ENCODE assay signal across 10 mouse cellular contexts in the genomic region with DNA sequence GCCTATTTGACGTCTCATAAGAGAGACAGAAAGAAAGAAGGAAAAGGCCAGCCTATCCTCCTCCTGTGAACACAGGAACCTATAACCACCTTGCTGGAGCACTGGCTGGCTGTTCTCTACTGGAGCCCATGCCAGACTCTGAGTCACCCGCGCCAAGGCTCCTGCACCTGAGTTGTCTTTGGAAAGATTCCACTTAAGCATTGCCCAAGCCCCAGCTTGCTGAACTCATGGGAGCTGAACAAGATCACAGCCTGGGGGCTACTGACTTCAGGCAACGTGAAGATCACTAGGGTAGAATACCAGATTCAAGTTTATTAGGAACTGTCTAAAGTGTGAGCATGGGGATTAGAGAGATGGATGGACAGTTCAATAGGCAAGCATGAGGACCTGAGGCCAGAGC.
DNase-seq lines count a peak whose midpoint lies in the region; ATAC-seq lines count a peak whose summit lies in the region.
"Had no signal": no experiment of that assay in that cellular context is flagged by ENCODE, and none has a peak within 500 bp of the region (broad histone marks: within the 10 kb centered on the region; RNA-seq: fewer than 3 reads in every experiment).

No protein-coding gene starts in this region.

- no peak for ATAC-seq in erythroid progenitor cell, adult 5-6 weeks (replicated peaks; ENCODE audit: low FRiP score, poor library complexity, severe bottlenecking)
- ATAC-seq: forebrain, embryonic 13.5 days had no signal

- DNase-seq in kidney, postnatal 14 days: peak; percentile 23
- DNase-seq in kidney, adult 11 months: no peak
- DNase-seq in adrenal gland, adult 8-10 months: peak; percentile 56
- DNase-seq in cerebellum, adult 8-10 months: peak; percentile 62
- peak; percentile 44 for DNase-seq in lung, postnatal 10 days
- DNase-seq in left cerebral cortex, adult 8-10 months (ENCODE audit: low spot score in 2 of 2): no peak
- DNase-seq in neural tube, embryonic 10.5 days (ENCODE audit: extremely low spot score, low spot score): no peak
- DNase-seq: thymus, adult 2 months had no signal

Comparison
In these comparisons a context has a peak if more than half of its experiments do, and no peak if none do; other contexts are left out.
1. DNase-seq: peak in kidney, postnatal 14 days (single experiment), adrenal gland, adult 8-10 months (single experiment), cerebellum, adult 8-10 months (single experiment) and lung, postnatal 10 days (single experiment); none in kidney, adult 11 months (single experiment), left cerebral cortex, adult 8-10 months (0 of 2) and neural tube, embryonic 10.5 days (single experiment).